Mouse (Mus musculus): ENCODE measurements at regions not wholly inside any gene's neighbourhood (a gene's known extent, or its start where the extent isn't known, plus 50 kb on each side); places are given as distances from the start of the nearest gene placed in this dataset.
"Not testable (repeated sequence)": the region's sequence is repeated elsewhere in the genome, so short reads cannot be mapped to it uniquely, and the experiment has no call there.

GRCm38 (mm10) chr8:103686233-103686632, 415.2 kb upstream of the Cdh5 start:
- ATAC-seq (ENCODE audit: extremely low read depth, insufficient number of reproducible peaks, low FRiP score, poor library complexity, severe bottlenecking): not testable (repeated sequence)

GRCm38 (mm10) chr8:103690438-103690837, 411.0 kb upstream of the Cdh5 start:
- no peak for ATAC-seq (ENCODE audit: extremely low read depth, insufficient number of reproducible peaks, low FRiP score, poor library complexity, severe bottlenecking)

- ATAC-seq (ENCODE audit: extremely low read depth, insufficient number of reproducible peaks, low FRiP score, poor library complexity, severe bottlenecking): no peak
Measured at GRCm38 (mm10) chr8:103693531-103693930, 407.9 kb upstream of the Cdh5 start.

- ATAC-seq (ENCODE audit: extremely low read depth, insufficient number of reproducible peaks, low FRiP score, poor library complexity, severe bottlenecking): no peak
Measured at GRCm38 (mm10) chr8:103694331-103694891, 407.0 kb upstream of the Cdh5 start.

- ATAC-seq (ENCODE audit: extremely low read depth, insufficient number of reproducible peaks, low FRiP score, poor library complexity, severe bottlenecking): no peak
Measured at GRCm38 (mm10) chr8:103699016-103699520, 402.4 kb upstream of the Cdh5 start.

- ATAC-seq (ENCODE audit: extremely low read depth, insufficient number of reproducible peaks, low FRiP score, poor library complexity, severe bottlenecking): no peak
Measured at GRCm38 (mm10) chr8:103702236-103702635, 399.2 kb upstream of the Cdh5 start.

- no peak for ATAC-seq (ENCODE audit: extremely low read depth, insufficient number of reproducible peaks, low FRiP score, poor library complexity, severe bottlenecking)
Measured at GRCm38 (mm10) chr8:103706084-103706483, 395.3 kb upstream of the Cdh5 start.

GRCm38 (mm10) chr8:103710871-103711270, 390.6 kb upstream of the Cdh5 start:
- ATAC-seq (ENCODE audit: extremely low read depth, insufficient number of reproducible peaks, low FRiP score, poor library complexity, severe bottlenecking): not testable (repeated sequence)

GRCm38 (mm10) chr8:103717723-103718122, 383.7 kb upstream of the Cdh5 start:
- no peak for ATAC-seq (ENCODE audit: extremely low read depth, insufficient number of reproducible peaks, low FRiP score, poor library complexity, severe bottlenecking)

GRCm38 (mm10) chr8:103733466-103733865, 368.0 kb upstream of the Cdh5 start:
- ATAC-seq (ENCODE audit: extremely low read depth, insufficient number of reproducible peaks, low FRiP score, poor library complexity, severe bottlenecking): no peak

GRCm38 (mm10) chr8:103738330-103738729, 363.1 kb upstream of the Cdh5 start:
- no peak for ATAC-seq (ENCODE audit: extremely low read depth, insufficient number of reproducible peaks, low FRiP score, poor library complexity, severe bottlenecking)

- no peak for ATAC-seq (ENCODE audit: extremely low read depth, insufficient number of reproducible peaks, low FRiP score, poor library complexity, severe bottlenecking)
Measured at GRCm38 (mm10) chr8:103741395-103741794, 360.0 kb upstream of the Cdh5 start.

- no peak for ATAC-seq (ENCODE audit: extremely low read depth, insufficient number of reproducible peaks, low FRiP score, poor library complexity, severe bottlenecking)
Measured at GRCm38 (mm10) chr8:103748734-103749133, 352.7 kb upstream of the Cdh5 start.

- ATAC-seq (ENCODE audit: extremely low read depth, insufficient number of reproducible peaks, low FRiP score, poor library complexity, severe bottlenecking): no peak
Measured at GRCm38 (mm10) chr8:103750278-103751097, 350.9 kb upstream of the Cdh5 start.

- ATAC-seq (ENCODE audit: extremely low read depth, insufficient number of reproducible peaks, low FRiP score, poor library complexity, severe bottlenecking): no peak
Measured at GRCm38 (mm10) chr8:103751161-103751560, 350.3 kb upstream of the Cdh5 start.

GRCm38 (mm10) chr8:103763821-103764220, 337.6 kb upstream of the Cdh5 start:
- ATAC-seq (ENCODE audit: extremely low read depth, insufficient number of reproducible peaks, low FRiP score, poor library complexity, severe bottlenecking): no peak

- ATAC-seq (ENCODE audit: extremely low read depth, insufficient number of reproducible peaks, low FRiP score, poor library complexity, severe bottlenecking): no peak
Measured at GRCm38 (mm10) chr8:103779658-103780057, 321.8 kb upstream of the Cdh5 start.

- no peak for ATAC-seq (ENCODE audit: extremely low read depth, insufficient number of reproducible peaks, low FRiP score, poor library complexity, severe bottlenecking)
Measured at GRCm38 (mm10) chr8:103788308-103788707, 313.1 kb upstream of the Cdh5 start.

GRCm38 (mm10) chr8:103793331-103793730, 308.1 kb upstream of the Cdh5 start:
- no peak for ATAC-seq (ENCODE audit: extremely low read depth, insufficient number of reproducible peaks, low FRiP score, poor library complexity, severe bottlenecking)

- not testable (repeated sequence) for ATAC-seq (ENCODE audit: extremely low read depth, insufficient number of reproducible peaks, low FRiP score, poor library complexity, severe bottlenecking)
Measured at GRCm38 (mm10) chr8:103798630-103799029, 302.8 kb upstream of the Cdh5 start.
